Mouse (Mus musculus): ENCODE measurements around the gene Olfr790. TPM values are rescaled to one million over a fixed set of nuclear protein-coding genes. Genes with fewer than 3 reads are reported as not detected.

Gene Olfr790
- not detected in 2 replicates for polyA plus RNA-seq (2016; fragmentation: Nextera tagmentation; extraction: Ambion mirVana)

GRCm38 (mm10) chr10:129498192-129498591, at the start of gene Olfr790:
Olfr790 (plus strand) TSS chr10:129498492.
- Histone ChIP-seq H3K4me3 (no peak within 1 kb of the TSS), H3K9ac (no peak within 1 kb of the TSS), H3K9me3 (replicated peaks) (no peaks in the 10 kb centered on the region), H3K36me3 (no peaks in the 10 kb centered on the region), H3K27ac (ENCODE audit: poor library complexity, severe bottlenecking) (no peak within 1 kb of the TSS), H3K27me3 (replicated peaks) (no peaks in the 10 kb centered on the region), H3K4me1 (replicated peaks) (no peaks in the 10 kb centered on the region), H3K4me2 (no peak within 1 kb of the TSS)
- ATAC-seq (ENCODE audit: insufficient number of reproducible peaks, low FRiP score) = no peak

DNA sequence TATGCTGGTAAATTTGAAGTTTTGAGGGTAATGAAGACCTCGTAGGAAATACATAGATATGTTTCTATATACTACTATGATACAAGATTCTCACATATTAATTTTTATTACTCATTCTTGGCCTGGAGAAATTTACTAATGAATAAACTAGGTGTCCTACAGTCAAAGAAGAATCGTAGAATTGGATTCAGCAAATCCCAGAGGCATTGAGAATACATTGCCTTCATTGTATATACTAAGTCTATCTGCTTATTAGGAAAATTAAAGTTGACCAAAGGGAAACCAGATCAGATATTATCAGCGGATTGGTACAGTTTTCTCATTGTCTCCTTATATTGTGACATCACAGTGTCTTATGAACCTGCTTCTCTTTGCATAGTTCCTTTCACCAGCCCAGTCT, 36.7 kb upstream of the Olfr790 start, which contains the start of gene Olfr787:
Olfr787 (plus strand) TSS at position 301 of the 400 bp plus-strand sequence.
- H3K36me3 ChIP-seq = no peaks in the 10 kb centered on the region
- ATAC-seq (ENCODE audit: insufficient number of reproducible peaks, low FRiP score) = no peak
- no peak within 1 kb of the TSS for H3K27ac ChIP-seq (ENCODE audit: poor library complexity, severe bottlenecking)
- H3K27me3 ChIP-seq (replicated peaks) = no peaks in the 10 kb centered on the region
- H3K9ac ChIP-seq = no peak within 1 kb of the TSS
- H3K4me2 ChIP-seq = no peak within 1 kb of the TSS
- H3K4me1 ChIP-seq (replicated peaks) = no peaks in the 10 kb centered on the region
- 67% methylated on average over 3 of the region's 3 CpGs for WGBS
- H3K9me3 ChIP-seq (replicated peaks) = no peaks in the 10 kb centered on the region
- H3K4me3 ChIP-seq = no peak within 1 kb of the TSS

GRCm38 (mm10) chr10:129470698-129471097, 27.6 kb upstream of the Olfr790 start, which contains the start of gene Olfr788:
Olfr788 (plus strand) TSS chr10:129470998.
- no peak within 1 kb of the TSS for H3K27ac ChIP-seq (ENCODE audit: poor library complexity, severe bottlenecking)
- H3K9ac ChIP-seq = no peak within 1 kb of the TSS
- ATAC-seq (ENCODE audit: insufficient number of reproducible peaks, low FRiP score) = no peak
- no peaks in the 10 kb centered on the region for H3K4me1 ChIP-seq (replicated peaks)
- no peaks in the 10 kb centered on the region for H3K36me3 ChIP-seq
- H3K4me3 ChIP-seq = no peak within 1 kb of the TSS
- H3K9me3 ChIP-seq (replicated peaks) = no peaks in the 10 kb centered on the region
- H3K4me2 ChIP-seq = no peak within 1 kb of the TSS
- no peaks in the 10 kb centered on the region for H3K27me3 ChIP-seq (replicated peaks)

GRCm38 (mm10) chr10:129473256-129473655, 25.0 kb upstream of the Olfr790 start:
- Histone ChIP-seq H3K27ac (ENCODE audit: poor library complexity, severe bottlenecking) (no peak overlapping the region), H3K4me1 (replicated peaks) (no peaks in the 10 kb centered on the region), H3K4me3 (no peak overlapping the region)

GRCm38 (mm10) chr10:129473723-129474122, 24.6 kb upstream of the Olfr790 start:
- Histone ChIP-seq H3K4me3 (no peak overlapping the region), H3K27me3 (replicated peaks) (no peaks in the 10 kb centered on the region), H3K9ac (no peak overlapping the region), H3K4me1 (replicated peaks) (no peaks in the 10 kb centered on the region), H3K4me2 (no peak overlapping the region), H3K36me3 (no peaks in the 10 kb centered on the region), H3K9me3 (replicated peaks) (no peaks in the 10 kb centered on the region), H3K27ac (ENCODE audit: poor library complexity, severe bottlenecking) (no peak overlapping the region)
- ATAC-seq (ENCODE audit: insufficient number of reproducible peaks, low FRiP score) = no peak

More at GRCm38 (mm10) chr10:129473256-129473655, 25.0 kb upstream of the Olfr790 start:
- Histone ChIP-seq H3K9me3 (replicated peaks) (no peaks in the 10 kb centered on the region), H3K9ac (no peak overlapping the region), H3K4me2 (no peak overlapping the region), H3K36me3 (no peaks in the 10 kb centered on the region), H3K27me3 (replicated peaks) (no peaks in the 10 kb centered on the region)
- no peak for ATAC-seq (ENCODE audit: insufficient number of reproducible peaks, low FRiP score)
- 45% methylated on average over 2 of the region's 2 CpGs for WGBS

DNA sequence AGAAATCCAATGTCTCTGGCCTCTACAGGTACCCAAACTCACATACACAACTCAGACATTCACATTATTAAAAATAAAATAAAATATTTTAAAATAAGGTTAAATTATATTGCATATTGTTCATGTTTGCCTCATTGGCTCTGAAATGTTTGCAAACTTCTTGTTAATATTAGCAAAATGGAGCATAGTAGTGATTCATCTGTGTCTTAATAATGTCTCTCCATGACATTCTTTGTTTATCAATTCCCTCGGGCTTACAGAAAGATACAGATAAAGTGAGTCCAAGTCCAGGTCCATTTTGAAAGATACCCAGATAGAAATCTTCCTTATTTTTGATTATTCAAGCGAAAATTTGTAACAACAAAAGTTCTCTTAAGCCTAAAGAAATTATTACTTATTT, 13.8 kb upstream of the Olfr790 start, which contains the start of gene Olfr789:
Olfr789 (plus strand) TSS at position 301 of the 400 bp plus-strand sequence.
- 49% methylated on average over 2 of the region's 2 CpGs for WGBS
- no peak for ATAC-seq (ENCODE audit: insufficient number of reproducible peaks, low FRiP score)
- Histone ChIP-seq H3K4me3 (no peak within 1 kb of the TSS), H3K9ac (no peak within 1 kb of the TSS), H3K27ac (ENCODE audit: poor library complexity, severe bottlenecking) (no peak within 1 kb of the TSS), H3K4me1 (replicated peaks) (no peaks in the 10 kb centered on the region), H3K27me3 (replicated peaks) (no peaks in the 10 kb centered on the region), H3K9me3 (replicated peaks) (no peaks in the 10 kb centered on the region), H3K36me3 (no peaks in the 10 kb centered on the region), H3K4me2 (no peak within 1 kb of the TSS)

DNA sequence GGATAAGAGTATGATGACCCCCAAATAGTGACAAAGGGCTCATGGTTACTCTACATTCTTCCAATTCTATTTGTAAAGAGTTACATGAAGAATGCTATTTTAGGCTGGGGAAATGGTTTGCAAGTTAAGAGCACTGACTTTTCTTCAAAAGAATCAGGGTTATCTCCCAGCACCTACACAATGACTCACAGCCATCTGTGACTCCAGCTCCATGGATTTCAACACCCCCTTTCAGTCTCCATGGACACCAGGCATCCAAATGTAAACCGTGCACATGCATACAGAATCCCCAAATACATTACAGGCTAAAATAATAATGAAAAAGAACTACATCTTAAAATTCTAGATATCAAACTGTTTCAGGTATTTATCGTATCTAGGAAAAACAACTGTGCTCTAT, 8.2 kb upstream of the Olfr790 start:
- no peaks in the 10 kb centered on the region for H3K9me3 ChIP-seq (replicated peaks)
- 70% methylated on average over 2 of the region's 2 CpGs for WGBS
- no peak overlapping the region for H3K4me2 ChIP-seq
- H3K4me1 ChIP-seq (replicated peaks) = no peaks in the 10 kb centered on the region
- no peak overlapping the region for H3K27ac ChIP-seq (ENCODE audit: poor library complexity, severe bottlenecking)
- no peak overlapping the region for H3K4me3 ChIP-seq
- H3K27me3 ChIP-seq (replicated peaks) = no peaks in the 10 kb centered on the region
- no peak overlapping the region for H3K9ac ChIP-seq
- ATAC-seq (ENCODE audit: insufficient number of reproducible peaks, low FRiP score) = no peak
- H3K36me3 ChIP-seq = no peaks in the 10 kb centered on the region

DNA sequence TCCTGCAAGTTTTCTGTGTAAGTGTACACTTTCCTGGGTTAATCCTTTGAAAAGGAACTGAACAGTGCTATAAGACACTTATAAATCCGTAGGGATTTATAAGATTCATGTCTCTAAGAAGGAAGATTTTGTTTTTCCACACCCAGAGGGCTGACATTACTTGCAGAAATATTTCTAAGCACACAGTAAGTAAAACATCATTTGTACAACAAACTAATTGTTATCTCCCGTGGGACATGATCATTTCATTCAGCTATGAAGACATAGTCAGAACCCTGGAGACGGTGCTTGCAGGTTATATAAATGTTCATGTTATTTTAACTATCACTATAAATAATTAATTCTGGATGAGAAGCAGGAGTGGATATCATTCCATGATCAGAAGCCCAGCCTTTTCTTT, 23.2 kb downstream of the Olfr790 start, which contains the start of gene Olfr791:
Olfr791 (plus strand) TSS at position 301 of the 400 bp plus-strand sequence.
- H3K4me1 ChIP-seq (replicated peaks) = no peaks in the 10 kb centered on the region
- H3K4me3 ChIP-seq = no peak within 1 kb of the TSS
- no peak within 1 kb of the TSS for H3K9ac ChIP-seq
- no peak within 1 kb of the TSS for H3K27ac ChIP-seq (ENCODE audit: poor library complexity, severe bottlenecking)
- WGBS = 66% methylated on average over 3 of the region's 3 CpGs
- ATAC-seq (ENCODE audit: insufficient number of reproducible peaks, low FRiP score) = no peak
- H3K27me3 ChIP-seq (replicated peaks) = no peaks in the 10 kb centered on the region
- no peak within 1 kb of the TSS for H3K4me2 ChIP-seq
- no peaks in the 10 kb centered on the region for H3K36me3 ChIP-seq
- H3K9me3 ChIP-seq (replicated peaks) = no peaks in the 10 kb centered on the region; the same call in 1 of the 2 replicates

GRCm38 (mm10) chr10:129538862-129539261, 40.6 kb downstream of the Olfr790 start, which contains the start of gene Olfr792:
Olfr792 (plus strand) TSS chr10:129539162.
- H3K27ac ChIP-seq (ENCODE audit: poor library complexity, severe bottlenecking) = no peak within 1 kb of the TSS
- no peak within 1 kb of the TSS for H3K4me3 ChIP-seq
- H3K36me3 ChIP-seq = no peaks in the 10 kb centered on the region
- no peak within 1 kb of the TSS for H3K9ac ChIP-seq
- WGBS = 51% methylated on average over 1 of the region's 1 CpGs
- H3K4me2 ChIP-seq = no peak within 1 kb of the TSS
- ATAC-seq (ENCODE audit: insufficient number of reproducible peaks, low FRiP score) = no peak
- no peaks in the 10 kb centered on the region for H3K4me1 ChIP-seq (replicated peaks)
- H3K27me3 ChIP-seq (replicated peaks) = no peaks in the 10 kb centered on the region
- H3K9me3 ChIP-seq (replicated peaks) = no peaks in the 10 kb centered on the region

DNA sequence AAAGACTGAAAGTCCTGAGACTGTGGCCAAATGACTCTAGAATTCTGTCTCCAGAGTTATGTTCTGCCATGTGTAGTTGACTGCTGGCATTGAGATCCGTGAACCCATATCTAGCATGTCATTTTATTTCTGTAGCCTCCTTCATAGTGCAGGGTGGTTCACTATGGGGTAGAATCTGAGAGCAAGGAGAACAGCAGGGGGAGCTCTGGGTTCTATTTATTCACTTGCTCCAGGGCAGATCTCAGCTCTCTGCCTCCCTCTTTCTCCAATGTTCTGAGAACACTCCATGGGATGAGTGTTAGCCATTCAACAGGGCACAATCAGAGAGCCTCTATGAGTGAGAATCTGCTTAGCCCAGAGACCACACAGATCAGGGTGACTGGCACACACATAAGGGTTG, 51.1 kb downstream of the Olfr790 start:
- ATAC-seq (ENCODE audit: insufficient number of reproducible peaks, low FRiP score) = no peak
- WGBS = 54% methylated on average over 1 of the region's 1 CpGs
- H3K36me3 ChIP-seq = no peaks in the 10 kb centered on the region

More for the DNA sequence above, 51.1 kb downstream of the Olfr790 start:
- Histone ChIP-seq H3K4me3 (no peak overlapping the region), H3K4me1 (replicated peaks) (no peaks in the 10 kb centered on the region), H3K9ac (no peak overlapping the region), H3K4me2 (no peak overlapping the region), H3K9me3 (replicated peaks) (peaks cover 5% of the 10 kb centered on the region), H3K27ac (ENCODE audit: poor library complexity, severe bottlenecking) (no peak overlapping the region), H3K27me3 (replicated peaks) (no peaks in the 10 kb centered on the region)

Measured in heart, embryonic 12.5 days (tissue).